Mouse (Mus musculus): ENCODE data around the gene Fance. TPM values are rescaled to one million over a fixed set of nuclear protein-coding genes. Genes with fewer than 3 reads are reported as not detected.
A peak's percentile ranks its signal among the peaks of the same experiment; 100 is the strongest.

Fance gene
- polyA plus RNA-seq, 2 experiments = 28.3 to 30.8 TPM

GRCm38 (mm10) chr17:28311366-28312132, 1.8 kb upstream of the Fance start:
- Histone ChIP-seq H3K4me3 (replicated peaks; ENCODE audit: low read length) (no peak overlapping the region), H3K27ac (replicated peaks; ENCODE audit: low read depth, low read length) (no peak overlapping the region), H3K4me2 (replicated peaks; ENCODE audit: low read depth, low read length, severe bottlenecking) (no peak overlapping the region), H3K36me3 (ENCODE audit: control insufficient read depth, insufficient read depth, low read length) (peaks cover 12% of the 10 kb centered on the region), H3K9me3 (ENCODE audit: control insufficient read depth, low read length) (no peaks in the 10 kb centered on the region), H3K27me3 (ENCODE audit: control insufficient read depth, insufficient read depth, low read length) (no peaks in the 10 kb centered on the region), H3K4me1 (ENCODE audit: control insufficient read depth, insufficient read depth, low read length) (peaks cover 17% of the 10 kb centered on the region), H3K9ac (ENCODE audit: low read depth, low read length, severe bottlenecking) (no peak overlapping the region)
- no peak for DNase-seq (ENCODE audit: low spot score)
- no peak for TF ChIP-seq POLR2A (IDR thresholded peaks at IDR 0.05; ENCODE audit: borderline replicate concordance, extremely low read depth, insufficient read depth, insufficient read length)
- no peak for ATAC-seq (ENCODE audit: low FRiP score, low read depth)
- 66% methylated on average over 5 of the region's 5 CpGs for WGBS

- peak overlapping the region; percentile 74 for H3K4me3 ChIP-seq (replicated peaks; ENCODE audit: low read length)
- 0 out of 2 replicates have a peak overlapping the region, but pooled peaks have one; percentile 12 for H3K9ac ChIP-seq (ENCODE audit: low read depth, low read length, severe bottlenecking)
- no peak for DNase-seq (ENCODE audit: low spot score)
- peaks cover 21% of the 10 kb centered on the region for H3K36me3 ChIP-seq (ENCODE audit: control insufficient read depth, insufficient read depth, low read length)
- H3K27me3 ChIP-seq (ENCODE audit: control insufficient read depth, insufficient read depth, low read length) = no peaks in the 10 kb centered on the region
- peak; percentile 21 for ATAC-seq (ENCODE audit: low FRiP score, low read depth)
- H3K4me1 ChIP-seq (ENCODE audit: control insufficient read depth, insufficient read depth, low read length) = peaks cover 17% of the 10 kb centered on the region
- WGBS = 23% methylated on average over 17 of the region's 17 CpGs
- peak overlapping the region; percentile 67 for H3K27ac ChIP-seq (replicated peaks; ENCODE audit: low read depth, low read length)
- peak overlapping the region; percentile 39 for H3K4me2 ChIP-seq (replicated peaks; ENCODE audit: low read depth, low read length, severe bottlenecking)
- no peaks in the 10 kb centered on the region for H3K9me3 ChIP-seq (ENCODE audit: control insufficient read depth, low read length)
- TF ChIP-seq POLR2A (IDR thresholded peaks at IDR 0.05; ENCODE audit: borderline replicate concordance, extremely low read depth, insufficient read depth, insufficient read length) = no peak
Measured at GRCm38 (mm10) chr17:28312232-28313211, 797 bp upstream of the Fance start.

GRCm38 (mm10) chr17:28313880-28314225, 534 bp downstream of the Fance start:
- H3K36me3 ChIP-seq (ENCODE audit: control insufficient read depth, insufficient read depth, low read length) = peaks cover 32% of the 10 kb centered on the region
- no peaks in the 10 kb centered on the region for H3K9me3 ChIP-seq (ENCODE audit: control insufficient read depth, low read length)
- peak overlapping the region; percentile 80 for H3K9ac ChIP-seq (ENCODE audit: low read depth, low read length, severe bottlenecking)
- peak; percentile 7; the same call in 1 of the 2 replicates for ATAC-seq (ENCODE audit: low FRiP score, low read depth)
- peaks cover 11% of the 10 kb centered on the region; the same call in 1 of the 2 replicates for H3K4me1 ChIP-seq (ENCODE audit: control insufficient read depth, insufficient read depth, low read length)
- no peak for TF ChIP-seq POLR2A (IDR thresholded peaks at IDR 0.05; ENCODE audit: borderline replicate concordance, extremely low read depth, insufficient read depth, insufficient read length)
- peak overlapping the region; percentile 61 for H3K4me2 ChIP-seq (replicated peaks; ENCODE audit: low read depth, low read length, severe bottlenecking)
- 3% methylated on average over 10 of the region's 11 CpGs for WGBS
- no peak for DNase-seq (ENCODE audit: low spot score)
- peak overlapping the region; percentile 81 for H3K27ac ChIP-seq (replicated peaks; ENCODE audit: low read depth, low read length)
- no peaks in the 10 kb centered on the region for H3K27me3 ChIP-seq (ENCODE audit: control insufficient read depth, insufficient read depth, low read length)
- peak overlapping the region; percentile 74 for H3K4me3 ChIP-seq (replicated peaks; ENCODE audit: low read length)

GRCm38 (mm10) chr17:28315611-28316160, 2.4 kb downstream of the Fance start:
- peaks cover 11% of the 10 kb centered on the region; the same call in 1 of the 2 replicates for H3K4me1 ChIP-seq (ENCODE audit: control insufficient read depth, insufficient read depth, low read length)
- H3K27ac ChIP-seq (replicated peaks; ENCODE audit: low read depth, low read length) = no peak overlapping the region
- DNase-seq (ENCODE audit: low spot score) (no peak), ATAC-seq (ENCODE audit: low FRiP score, low read depth) (no peak)
- no peaks in the 10 kb centered on the region for H3K27me3 ChIP-seq (ENCODE audit: control insufficient read depth, insufficient read depth, low read length)
- H3K36me3 ChIP-seq (ENCODE audit: control insufficient read depth, insufficient read depth, low read length) = peaks cover 49% of the 10 kb centered on the region
- H3K4me3 ChIP-seq (replicated peaks; ENCODE audit: low read length) = no peak overlapping the region
- H3K9ac ChIP-seq (ENCODE audit: low read depth, low read length, severe bottlenecking) = 0 out of 2 replicates have a peak overlapping the region, but pooled peaks have one; percentile 8
- TF ChIP-seq POLR2A (IDR thresholded peaks at IDR 0.05; ENCODE audit: borderline replicate concordance, extremely low read depth, insufficient read depth, insufficient read length) = no peak
- no peaks in the 10 kb centered on the region for H3K9me3 ChIP-seq (ENCODE audit: control insufficient read depth, low read length)
- H3K4me2 ChIP-seq (replicated peaks; ENCODE audit: low read depth, low read length, severe bottlenecking) = no peak overlapping the region
- 88% methylated on average over 20 of the region's 20 CpGs for WGBS

- no peak for TF ChIP-seq POLR2A (IDR thresholded peaks at IDR 0.05; ENCODE audit: borderline replicate concordance, extremely low read depth, insufficient read depth, insufficient read length)
- Histone ChIP-seq H3K27me3 (ENCODE audit: control insufficient read depth, insufficient read depth, low read length) (no peaks in the 10 kb centered on the region), H3K9ac (ENCODE audit: low read depth, low read length, severe bottlenecking) (0 out of 2 replicates have a peak overlapping the region, but pooled peaks have one; percentile 8), H3K4me2 (replicated peaks; ENCODE audit: low read depth, low read length, severe bottlenecking) (no peak overlapping the region), H3K36me3 (ENCODE audit: control insufficient read depth, insufficient read depth, low read length) (peaks cover 53% of the 10 kb centered on the region), H3K4me3 (replicated peaks; ENCODE audit: low read length) (no peak overlapping the region), H3K9me3 (ENCODE audit: control insufficient read depth, low read length) (no peaks in the 10 kb centered on the region), H3K27ac (replicated peaks; ENCODE audit: low read depth, low read length) (no peak overlapping the region), H3K4me1 (ENCODE audit: control insufficient read depth, insufficient read depth, low read length) (peaks cover 11% of the 10 kb centered on the region; the same call in 1 of the 2 replicates)
- WGBS = 87% methylated on average over 9 of the region's 9 CpGs
- DNase-seq (ENCODE audit: low spot score) (no peak), ATAC-seq (ENCODE audit: low FRiP score, low read depth) (no peak)
Measured at GRCm38 (mm10) chr17:28316476-28316875, 3.2 kb downstream of the Fance start.
